In genomic region chr9:51182716-51183710, GRCm38 (mm10) we compare ENCODE assay signal across 21 mouse cellular contexts. TPM values are rescaled to one million over a fixed set of nuclear protein-coding genes. Genes with fewer than 3 reads are reported as not detected.
"Had no signal": no experiment of that assay in that cellular context is flagged by ENCODE, and none has a peak within 500 bp of the region (broad histone marks: within the 10 kb centered on the region; RNA-seq: fewer than 3 reads in every experiment).

No protein-coding gene starts in this region.

- H3K27me3 ChIP-seq: limb, embryonic 12.5 days; lung, embryonic 15.5 days; midbrain, embryonic 13.5 days; stomach, embryonic 15.5 days had no signal

- H3K9me3 ChIP-seq: limb, embryonic 12.5 days; liver, embryonic 12.5 days; lung, embryonic 15.5 days; midbrain, embryonic 13.5 days; stomach, embryonic 15.5 days had no signal

- DNase-seq: kidney, adult 11 months; kidney, postnatal 10 days; kidney, postnatal 4 days; lung, postnatal 36 days; thymus, adult 2 months; thymus, postnatal 25 days had no signal

- H3K27ac ChIP-seq: layer of hippocampus, adult 2 months; left cerebral cortex, adult 2 months; limb, embryonic 12.5 days; liver, embryonic 12.5 days; lung, embryonic 15.5 days; midbrain, embryonic 13.5 days; stomach, embryonic 15.5 days had no signal

- H3K4me3 ChIP-seq: layer of hippocampus, adult 2 months; left cerebral cortex, adult 2 months; limb, embryonic 12.5 days; liver, embryonic 12.5 days; lung, embryonic 15.5 days; midbrain, embryonic 13.5 days; stomach, embryonic 15.5 days had no signal

- H3K4me2 ChIP-seq: limb, embryonic 12.5 days; liver, embryonic 12.5 days; lung, embryonic 15.5 days; midbrain, embryonic 13.5 days; stomach, embryonic 15.5 days had no signal

- H3K4me1 ChIP-seq: limb, embryonic 12.5 days; liver, embryonic 12.5 days; lung, embryonic 15.5 days; midbrain, embryonic 13.5 days; stomach, embryonic 15.5 days had no signal

- ATAC-seq: liver, embryonic 12.5 days; midbrain, embryonic 13.5 days had no signal

- H3K36me3 ChIP-seq: limb, embryonic 12.5 days; liver, embryonic 12.5 days; lung, embryonic 15.5 days; midbrain, embryonic 13.5 days; stomach, embryonic 15.5 days had no signal

- H3K9ac ChIP-seq: limb, embryonic 12.5 days; liver, embryonic 12.5 days; lung, embryonic 15.5 days; midbrain, embryonic 13.5 days; stomach, embryonic 15.5 days had no signal

RNA-seq across cellular contexts. Expression of gene Gm32742, which starts 17.7 kb away (rescaled TPM):
- total RNA-seq: layer of hippocampus, adult 2 months; layer of hippocampus, postnatal 10 days; left cerebral cortex, adult 2 months; left cerebral cortex, postnatal 25 days; midbrain, postnatal 0 days had no signal
- polyA plus RNA-seq: intestine, embryonic 14.5 days; kidney, embryonic 14.5 days; liver, embryonic 16.5 days; midbrain, embryonic 13.5 days; midbrain, postnatal 0 days; neural tube, embryonic 14.5 days had no signal

RNA-seq across cellular contexts. Expression of gene Pou2af1, which starts 30.5 kb away (rescaled TPM):
- total RNA-seq: layer of hippocampus, adult 2 months; megakaryocyte progenitor cell, adult 5-6 weeks had no signal
- polyA plus RNA-seq: kidney, embryonic 14.5 days; limb, embryonic 12.5 days; midbrain, embryonic 13.5 days; midbrain, postnatal 0 days; neural tube, embryonic 14.5 days had no signal
